Mouse (Mus musculus): ENCODE results near the gene Grik3. TPM values are rescaled to one million over a fixed set of nuclear protein-coding genes. Genes with fewer than 3 reads are reported as not detected.

The Grik3 gene
- polyA plus RNA-seq, 1 experiment from 2014 or later: 1.1 TPM

GRCm38 (mm10) chr4:125526425-125526824, 35.9 kb downstream of the Grik3 start:
- Histone ChIP-seq H3K27me3 (ENCODE audit: control insufficient read depth, insufficient read depth, low read length) (no peaks in the 10 kb centered on the region), H3K36me3 (ENCODE audit: control insufficient read depth, insufficient read depth, low read length) (no peaks in the 10 kb centered on the region), H3K27ac (ENCODE audit: low read length) (no peak overlapping the region), H3K9ac (replicated peaks; ENCODE audit: low read depth, low read length) (no peak overlapping the region), H3K4me2 (replicated peaks; ENCODE audit: low read depth, low read length) (no peak overlapping the region), H3K4me3 (ENCODE audit: low read depth, low read length) (no peak overlapping the region), H3K4me1 (ENCODE audit: control insufficient read depth, insufficient read depth, low read length) (no peaks in the 10 kb centered on the region), H3K9me3 (ENCODE audit: control insufficient read depth, low read depth, low read length) (no peaks in the 10 kb centered on the region)
- no peak for ATAC-seq (ENCODE audit: insufficient number of reproducible peaks, insufficient read depth, low FRiP score, low read depth)
- 67% methylated on average over 5 of the region's 5 CpGs for WGBS

GRCm38 (mm10) chr4:125533965-125534364, 43.5 kb downstream of the Grik3 start:
- no peak overlapping the region for H3K4me3 ChIP-seq (ENCODE audit: low read depth, low read length)
- no peaks in the 10 kb centered on the region for H3K4me1 ChIP-seq (ENCODE audit: control insufficient read depth, insufficient read depth, low read length)
- H3K4me2 ChIP-seq (replicated peaks; ENCODE audit: low read depth, low read length): no peak overlapping the region
- no peaks in the 10 kb centered on the region for H3K36me3 ChIP-seq (ENCODE audit: control insufficient read depth, insufficient read depth, low read length)
- no peak overlapping the region for H3K27ac ChIP-seq (ENCODE audit: low read length)
- H3K27me3 ChIP-seq (ENCODE audit: control insufficient read depth, insufficient read depth, low read length): peaks cover 5% of the 10 kb centered on the region; the same call in 1 of the 2 replicates
- no peak for ATAC-seq (ENCODE audit: insufficient number of reproducible peaks, insufficient read depth, low FRiP score, low read depth)
- H3K9me3 ChIP-seq (ENCODE audit: control insufficient read depth, low read depth, low read length): no peaks in the 10 kb centered on the region
- 31% methylated on average over 9 of the region's 9 CpGs for WGBS
- no peak overlapping the region for H3K9ac ChIP-seq (replicated peaks; ENCODE audit: low read depth, low read length)

GRCm38 (mm10) chr4:125534449-125534848, 43.9 kb downstream of the Grik3 start:
- ATAC-seq (ENCODE audit: insufficient number of reproducible peaks, insufficient read depth, low FRiP score, low read depth): no peak
- Histone ChIP-seq H3K36me3 (ENCODE audit: control insufficient read depth, insufficient read depth, low read length) (no peaks in the 10 kb centered on the region), H3K4me2 (replicated peaks; ENCODE audit: low read depth, low read length) (no peak overlapping the region), H3K27ac (ENCODE audit: low read length) (no peak overlapping the region), H3K4me1 (ENCODE audit: control insufficient read depth, insufficient read depth, low read length) (no peaks in the 10 kb centered on the region), H3K27me3 (ENCODE audit: control insufficient read depth, insufficient read depth, low read length) (peaks cover 5% of the 10 kb centered on the region; the same call in 1 of the 2 replicates), H3K9me3 (ENCODE audit: control insufficient read depth, low read depth, low read length) (no peaks in the 10 kb centered on the region), H3K4me3 (ENCODE audit: low read depth, low read length) (no peak overlapping the region), H3K9ac (replicated peaks; ENCODE audit: low read depth, low read length) (no peak overlapping the region)
- 6% methylated on average over 8 of the region's 8 CpGs for WGBS

DNA sequence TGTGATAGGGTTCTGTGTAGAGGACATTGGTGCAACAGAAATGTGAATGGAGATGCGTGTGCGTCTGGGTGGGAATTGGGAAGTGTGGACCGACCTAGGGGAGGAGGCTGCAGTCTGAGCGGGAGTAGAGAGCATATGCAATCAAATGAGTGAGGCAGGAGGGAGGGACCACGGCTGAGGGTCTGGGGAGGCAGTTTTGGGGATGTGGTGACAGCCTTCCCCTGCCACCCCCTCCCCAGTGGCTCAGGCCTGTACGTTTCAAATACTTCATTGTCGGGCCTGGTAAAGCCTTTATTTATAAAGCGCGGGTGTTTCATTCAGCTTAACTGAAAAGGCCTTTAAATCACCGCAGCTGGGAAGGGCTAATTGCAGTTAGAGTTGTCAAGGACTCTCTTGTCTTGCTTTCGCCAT, 44.5 kb downstream of the Grik3 start:
- 8% methylated on average over 11 of the region's 11 CpGs for WGBS
- Histone ChIP-seq H3K36me3 (ENCODE audit: control insufficient read depth, insufficient read depth, low read length) (no peaks in the 10 kb centered on the region), H3K9me3 (ENCODE audit: control insufficient read depth, low read depth, low read length) (no peaks in the 10 kb centered on the region), H3K4me1 (ENCODE audit: control insufficient read depth, insufficient read depth, low read length) (no peaks in the 10 kb centered on the region), H3K27ac (ENCODE audit: low read length) (no peak overlapping the region), H3K9ac (replicated peaks; ENCODE audit: low read depth, low read length) (no peak overlapping the region), H3K27me3 (ENCODE audit: control insufficient read depth, insufficient read depth, low read length) (peaks cover 5% of the 10 kb centered on the region; the same call in 1 of the 2 replicates), H3K4me3 (ENCODE audit: low read depth, low read length) (no peak overlapping the region), H3K4me2 (replicated peaks; ENCODE audit: low read depth, low read length) (no peak overlapping the region)
- no peak for ATAC-seq (ENCODE audit: insufficient number of reproducible peaks, insufficient read depth, low FRiP score, low read depth)

GRCm38 (mm10) chr4:125535465-125535864, 45.0 kb downstream of the Grik3 start:
- Histone ChIP-seq H3K27ac (ENCODE audit: low read length) (no peak overlapping the region), H3K4me2 (replicated peaks; ENCODE audit: low read depth, low read length) (no peak overlapping the region), H3K27me3 (ENCODE audit: control insufficient read depth, insufficient read depth, low read length) (peaks cover 5% of the 10 kb centered on the region; the same call in 1 of the 2 replicates), H3K9me3 (ENCODE audit: control insufficient read depth, low read depth, low read length) (no peaks in the 10 kb centered on the region), H3K9ac (replicated peaks; ENCODE audit: low read depth, low read length) (no peak overlapping the region), H3K4me1 (ENCODE audit: control insufficient read depth, insufficient read depth, low read length) (no peaks in the 10 kb centered on the region), H3K36me3 (ENCODE audit: control insufficient read depth, insufficient read depth, low read length) (no peaks in the 10 kb centered on the region), H3K4me3 (ENCODE audit: low read depth, low read length) (no peak overlapping the region)
- WGBS: 20% methylated on average over 7 of the region's 7 CpGs
- no peak for ATAC-seq (ENCODE audit: insufficient number of reproducible peaks, insufficient read depth, low FRiP score, low read depth)

- no peak for ATAC-seq (ENCODE audit: insufficient number of reproducible peaks, insufficient read depth, low FRiP score, low read depth)
- WGBS: 36% methylated on average over 4 of the region's 4 CpGs
Measured at GRCm38 (mm10) chr4:125535977-125536376, 45.5 kb downstream of the Grik3 start.

DNA sequence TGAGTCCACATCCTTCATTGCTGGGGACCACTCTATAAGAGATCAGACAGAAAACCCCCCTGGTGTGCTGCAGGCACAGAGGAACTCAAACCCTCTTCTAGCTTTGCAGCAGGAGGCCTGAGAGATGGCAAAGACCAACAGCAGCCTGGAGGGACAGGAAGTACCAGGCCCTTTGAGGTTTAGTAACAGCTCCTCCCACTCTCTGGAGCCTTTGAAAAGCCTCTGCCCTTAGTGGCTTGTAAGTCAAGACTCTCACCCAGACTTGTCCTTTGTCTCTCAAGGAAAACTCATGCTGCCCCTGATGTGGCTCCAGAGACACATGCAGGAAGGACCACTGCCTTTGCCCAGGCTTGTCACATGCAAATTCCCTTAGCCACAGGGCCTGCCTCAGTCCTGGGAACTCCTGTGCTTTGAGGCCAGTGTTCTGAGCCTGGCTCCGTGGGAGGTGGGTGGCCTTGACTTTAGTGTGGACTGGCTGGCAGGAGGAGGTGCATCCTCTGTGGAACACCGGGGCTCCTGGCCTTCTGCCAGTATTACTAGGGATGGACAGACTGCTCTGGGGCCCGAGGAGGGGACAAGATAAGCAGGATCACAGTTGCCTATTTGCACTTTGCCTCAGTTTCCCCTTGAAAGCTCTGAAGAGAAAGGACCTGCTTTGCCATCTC, 47.9 kb downstream of the Grik3 start:
- no peak for ATAC-seq (ENCODE audit: insufficient number of reproducible peaks, insufficient read depth, low FRiP score, low read depth)
- Histone ChIP-seq H3K27me3 (ENCODE audit: control insufficient read depth, insufficient read depth, low read length) (peaks cover 5% of the 10 kb centered on the region; the same call in 1 of the 2 replicates), H3K4me2 (replicated peaks; ENCODE audit: low read depth, low read length) (no peak overlapping the region), H3K27ac (ENCODE audit: low read length) (no peak overlapping the region), H3K36me3 (ENCODE audit: control insufficient read depth, insufficient read depth, low read length) (no peaks in the 10 kb centered on the region), H3K9me3 (ENCODE audit: control insufficient read depth, low read depth, low read length) (no peaks in the 10 kb centered on the region), H3K9ac (replicated peaks; ENCODE audit: low read depth, low read length) (no peak overlapping the region), H3K4me1 (ENCODE audit: control insufficient read depth, insufficient read depth, low read length) (no peaks in the 10 kb centered on the region), H3K4me3 (ENCODE audit: low read depth, low read length) (no peak overlapping the region)
- WGBS: 8% methylated on average over 3 of the region's 3 CpGs

More at GRCm38 (mm10) chr4:125535977-125536376, 45.5 kb downstream of the Grik3 start:
- Histone ChIP-seq H3K9ac (replicated peaks; ENCODE audit: low read depth, low read length) (no peak overlapping the region), H3K27me3 (ENCODE audit: control insufficient read depth, insufficient read depth, low read length) (peaks cover 5% of the 10 kb centered on the region; the same call in 1 of the 2 replicates), H3K4me3 (ENCODE audit: low read depth, low read length) (no peak overlapping the region), H3K27ac (ENCODE audit: low read length) (no peak overlapping the region), H3K4me1 (ENCODE audit: control insufficient read depth, insufficient read depth, low read length) (no peaks in the 10 kb centered on the region), H3K9me3 (ENCODE audit: control insufficient read depth, low read depth, low read length) (no peaks in the 10 kb centered on the region), H3K4me2 (replicated peaks; ENCODE audit: low read depth, low read length) (no peak overlapping the region), H3K36me3 (ENCODE audit: control insufficient read depth, insufficient read depth, low read length) (no peaks in the 10 kb centered on the region)

GRCm38 (mm10) chr4:125539617-125540016, 49.1 kb downstream of the Grik3 start:
- Histone ChIP-seq H3K4me1 (ENCODE audit: control insufficient read depth, insufficient read depth, low read length) (no peaks in the 10 kb centered on the region), H3K4me2 (replicated peaks; ENCODE audit: low read depth, low read length) (no peak overlapping the region), H3K4me3 (ENCODE audit: low read depth, low read length) (no peak overlapping the region), H3K27ac (ENCODE audit: low read length) (no peak overlapping the region), H3K27me3 (ENCODE audit: control insufficient read depth, insufficient read depth, low read length) (0 out of 2 replicates have a peak, but pooled peaks cover 2% of the 10 kb centered on the region), H3K36me3 (ENCODE audit: control insufficient read depth, insufficient read depth, low read length) (no peaks in the 10 kb centered on the region), H3K9me3 (ENCODE audit: control insufficient read depth, low read depth, low read length) (no peaks in the 10 kb centered on the region), H3K9ac (replicated peaks; ENCODE audit: low read depth, low read length) (no peak overlapping the region)
- ATAC-seq (ENCODE audit: insufficient number of reproducible peaks, insufficient read depth, low FRiP score, low read depth): no peak
- 77% methylated on average over 9 of the region's 9 CpGs for WGBS

- no peak overlapping the region for H3K27ac ChIP-seq (ENCODE audit: low read length)
- no peak overlapping the region for H3K9ac ChIP-seq (replicated peaks; ENCODE audit: low read depth, low read length)
- H3K9me3 ChIP-seq (ENCODE audit: control insufficient read depth, low read depth, low read length): no peaks in the 10 kb centered on the region
- no peaks in the 10 kb centered on the region for H3K4me1 ChIP-seq (ENCODE audit: control insufficient read depth, insufficient read depth, low read length)
- 88% methylated on average over 5 of the region's 5 CpGs for WGBS
- H3K4me3 ChIP-seq (ENCODE audit: low read depth, low read length): no peak overlapping the region
- no peaks in the 10 kb centered on the region for H3K27me3 ChIP-seq (ENCODE audit: control insufficient read depth, insufficient read depth, low read length)
- no peak overlapping the region for H3K4me2 ChIP-seq (replicated peaks; ENCODE audit: low read depth, low read length)
- H3K36me3 ChIP-seq (ENCODE audit: control insufficient read depth, insufficient read depth, low read length): no peaks in the 10 kb centered on the region
- no peak for ATAC-seq (ENCODE audit: insufficient number of reproducible peaks, insufficient read depth, low FRiP score, low read depth)
Measured at GRCm38 (mm10) chr4:125543171-125543570, 52.7 kb downstream of the Grik3 start.

All from stomach, embryonic 14.5 days (tissue).